ENCODE assay signal across 9 mouse cellular contexts in genomic region chr1:167374003-167374784, GRCm38 (mm10). TPM values are rescaled to one million over a fixed set of nuclear protein-coding genes. Genes with fewer than 3 reads are reported as not detected.
A peak's percentile ranks its signal among the peaks of the same experiment; 100 is the strongest.
DNase-seq lines count a peak whose midpoint lies in the region; ATAC-seq and TF ChIP-seq lines count a peak whose summit lies in the region.
"Had no signal": no experiment of that assay in that cellular context is flagged by ENCODE, and none has a peak within 500 bp of the region (broad histone marks: within the 10 kb centered on the region; RNA-seq: fewer than 3 reads in every experiment).

No protein-coding gene starts in this region.

- no peak for TF ChIP-seq CTCF in forebrain, postnatal 0 days (IDR thresholded peaks at IDR 0.05; ENCODE audit: low read depth)
- TF ChIP-seq CTCF in thymus, adult 2 months (IDR thresholded peaks at IDR 0.05; ENCODE audit: borderline replicate concordance, control insufficient read depth, extremely low read depth, insufficient read depth, low read length, poor library complexity), result no peak

- H3K36me3 ChIP-seq in forebrain, postnatal 0 days (ENCODE audit: insufficient read depth), result peaks cover 23% of the 10 kb centered on the region
- no peaks in the 10 kb centered on the region for H3K36me3 ChIP-seq in thymus, adult 2 months (ENCODE audit: control insufficient read depth, insufficient read depth, low read length)

- no peak overlapping the region for H3K4me2 ChIP-seq in forebrain, postnatal 0 days (ENCODE audit: low read depth)

- no peak overlapping the region for H3K9ac ChIP-seq in forebrain, postnatal 0 days

- no peaks in the 10 kb centered on the region for H3K27me3 ChIP-seq in forebrain, postnatal 0 days (ENCODE audit: insufficient read depth, low read length)
- no peaks in the 10 kb centered on the region for H3K27me3 ChIP-seq in thymus, adult 2 months (ENCODE audit: control insufficient read depth, insufficient read depth, low read length)

- H3K9me3 ChIP-seq in forebrain, postnatal 0 days (ENCODE audit: low read length), result no peaks in the 10 kb centered on the region

- H3K4me1 ChIP-seq in forebrain, postnatal 0 days (ENCODE audit: insufficient read depth), result no peaks in the 10 kb centered on the region
- H3K4me1 ChIP-seq in thymus, adult 2 months (replicated peaks; ENCODE audit: control insufficient read depth, insufficient read depth, low read length), result no peaks in the 10 kb centered on the region

- 24% methylated on average over 15 of the region's 15 CpGs for WGBS in forebrain, postnatal 0 days
- WGBS in thymus, adult 2 months, result 56% methylated on average over 15 of the region's 15 CpGs

- ATAC-seq in activated CD4-positive, CD25-positive, alpha-beta regulatory T cell, adult 4 months, result peak; percentile 60
- ATAC-seq in forebrain, postnatal 0 days, result peak; percentile 53; the same call in 1 of the 2 replicates
- ATAC-seq in megakaryocyte, adult 5-6 weeks (ENCODE audit: poor library complexity, severe bottlenecking), result peak; percentile 31; the same call in 1 of the 2 replicates

- H3K27ac ChIP-seq in forebrain, postnatal 0 days (ENCODE audit: low read depth, low read length), result no peak overlapping the region
- no peak overlapping the region for H3K27ac ChIP-seq in thymus, adult 2 months (ENCODE audit: control insufficient read depth, insufficient read depth, low read length)
- H3K27ac ChIP-seq: macrophage had no signal

- H3K4me3 ChIP-seq in forebrain, postnatal 0 days (ENCODE audit: low read depth, low read length), result no peak overlapping the region
- no peak overlapping the region for H3K4me3 ChIP-seq in thymus, adult 2 months (ENCODE audit: control insufficient read depth, insufficient read depth, low read length)

- no peak for TF ChIP-seq POLR2A in thymus, adult 2 months (IDR thresholded peaks at IDR 0.05; ENCODE audit: control insufficient read depth, extremely low read depth, insufficient read depth, low read length, poor library complexity)

- peak; percentile 84 for DNase-seq in A20 (ENCODE audit: low read depth, low spot score)
- peak; percentile 26 for DNase-seq in forebrain, postnatal 0 days
- DNase-seq in kidney, postnatal 10 days, result peak; percentile 85
- peak; percentile 56 for DNase-seq in thymus, adult 2 months
- DNase-seq in left cerebral cortex, postnatal 4 days, result no peak
- no peak for DNase-seq in gastrocnemius, adult 8-10 months (ENCODE audit: low spot score in 2 of 2)

- intact Hi-C loops in left cerebral cortex, postnatal 4 days (cut with DNase I), result no loop called here

RNA-seq across cellular contexts. Expression of gene Mgst3, which starts 19.4 kb away (rescaled TPM):
- polyA plus RNA-seq in activated CD4-positive, CD25-positive, alpha-beta regulatory T cell, adult 4 months (2017; shearing (Covaris generic)), result 1 to 10 TPM; 1.5 to 2.6 TPM
- 192 and 268 TPM in 2 replicates for total RNA-seq in forebrain, postnatal 0 days (2014; rRNA removed)
- polyA plus RNA-seq in forebrain, postnatal 0 days (2015; fragmentation: Nextera tagmentation; extraction: Ambion mirVana), result 243 and 282 TPM in 2 replicates
- 21.8 and 27.7 TPM in 2 replicates for total RNA-seq in megakaryocyte, adult 5-6 weeks (2015)
- 20.5 and 31.2 TPM in 2 replicates for total RNA-seq in megakaryocyte, adult 5-6 weeks (2017)
- 93.7 and 133 TPM in 2 replicates for polyA plus RNA-seq in thymus, adult 2 months (2012; rRNA removed)
- 100 to 1,000 TPM; 119 to 121 TPM for total RNA-seq in left cerebral cortex, postnatal 4 days (2021)
- 100 to 1,000 TPM; 127 to 180 (median 152) TPM for total RNA-seq in gastrocnemius, adult 8-10 months (2022)

RNA-seq across cellular contexts. Expression of gene Aldh9a1, which starts 24.4 kb away (rescaled TPM):
- polyA plus RNA-seq in activated CD4-positive, CD25-positive, alpha-beta regulatory T cell, adult 4 months (2017; shearing (Covaris generic)), result 10 to 100 TPM; 44.8 to 45.7 TPM
- total RNA-seq in forebrain, postnatal 0 days (2014; rRNA removed), result 13.2 and 18.7 TPM in 2 replicates
- 26.3 and 36.7 TPM in 2 replicates for polyA plus RNA-seq in forebrain, postnatal 0 days (2015; fragmentation: Nextera tagmentation; extraction: Ambion mirVana)
- total RNA-seq in megakaryocyte, adult 5-6 weeks (2015), result 37.7 and 42.5 TPM in 2 replicates
- total RNA-seq in megakaryocyte, adult 5-6 weeks (2017), result 34.1 and 43.2 TPM in 2 replicates
- polyA plus RNA-seq in thymus, adult 2 months (2012; rRNA removed), result 33.2 and 33.5 TPM in 2 replicates
- 10 to 100 TPM; 36.0 to 40.7 TPM for total RNA-seq in left cerebral cortex, postnatal 4 days (2021)
- 1 to 10 TPM; 1.5 to 4.5 (median 3.4) TPM for total RNA-seq in gastrocnemius, adult 8-10 months (2022)

Comparison
In these comparisons a context has a peak if more than half of its experiments do, and no peak if none do; other contexts are left out.
1. DNase-seq: peak in A20 (single experiment), forebrain, postnatal 0 days (single experiment), kidney, postnatal 10 days (single experiment) and thymus, adult 2 months (single experiment); none in left cerebral cortex, postnatal 4 days (single experiment) and gastrocnemius, adult 8-10 months (0 of 2).
2. Peak in every context shown above with its lines, with median percentiles within 50 percentile points of each other: ATAC-seq.